Mouse (Mus musculus) heart, postnatal 0 days (tissue): ENCODE measurements at regions not wholly inside any gene's neighbourhood (a gene's known extent, or its start where the extent isn't known, plus 50 kb on each side); places are given as distances from the start of the nearest gene placed in this dataset.
A peak's percentile ranks its signal among the peaks of the same experiment; 100 is the strongest.

Source experiments
- ATAC-seq: fragments of 200-750 bp; cut with Nextera tagmentation; 2 replicates; pipeline ENCODE4 v1.8.0; 2017; ENCODE audit warnings: low read depth, moderate number of reproducible peaks, moderate library complexity; ENCODE audit not compliant: insufficient read depth
- DNase-seq: peaks from one replicate; pipeline ENCODE4 v3.0.0-alpha.2; 2016; ENCODE audit warnings: low spot score
- H3K27ac ChIP-seq: fragments of 300-500 bp; sonication (generic); 2 replicates; pipeline ENCODE4 v1.5.1; 2014; ENCODE audit warnings: low read depth, mild to moderate bottlenecking
- H3K27me3 ChIP-seq: fragments of 300-500 bp; sonication (generic); 2 replicates; pipeline ENCODE4 v1.6.1; 2014; ENCODE audit warnings: low read length, mixed read lengths; ENCODE audit not compliant: control insufficient read depth, insufficient read depth
- H3K36me3 ChIP-seq: fragments of 300-500 bp; sonication (generic); replicated peaks from 2 replicates; pipeline ENCODE4 v1.6.1; 2014; ENCODE audit warnings: low read length, mixed read lengths; ENCODE audit not compliant: control insufficient read depth, insufficient read depth
- H3K4me1 ChIP-seq: fragments of 300-500 bp; sonication (generic); 2 replicates; pipeline ENCODE4 v1.6.1; 2014; ENCODE audit warnings: antibody characterized with exemption; ENCODE audit not compliant: control insufficient read depth, insufficient read depth
- H3K4me2 ChIP-seq: fragments of 300-500 bp; sonication (generic); 2 replicates; pipeline ENCODE4 v1.6.1; 2014; ENCODE audit warnings: low read depth, mild to moderate bottlenecking, low read length, moderate library complexity
- H3K4me3 ChIP-seq: fragments of 300-500 bp; sonication (generic); 2 replicates; pipeline ENCODE4 v1.5.1; 2014; ENCODE audit warnings: low read depth, low read length
- H3K9ac ChIP-seq: fragments of 300-500 bp; sonication (generic); replicated peaks from 2 replicates; pipeline ENCODE4 v1.6.1; 2014; ENCODE audit warnings: low read depth, low read length, mixed read lengths
- H3K9me3 ChIP-seq: fragments of 300-500 bp; sonication (generic); replicated peaks from 2 replicates; pipeline ENCODE4 v1.6.1; 2016; ENCODE audit warnings: low read length; ENCODE audit not compliant: control insufficient read depth
- CTCF ChIP-seq: IDR thresholded peaks from 2 replicates; pipeline ENCODE4 v1.5.1; 2016; ENCODE audit warnings: antibody characterized with exemption, control low read depth, low read depth
- EP300 ChIP-seq: IDR thresholded peaks from 2 replicates; pipeline ENCODE4 v1.6.1; 2016; ENCODE audit warnings: antibody characterized with exemption, low read depth
- WGBS: fragments of 180-500 bp; shearing (Covaris S2); extraction: QIAGEN DNeasy Blood & Tissue Kit; methylation state at CpG from one replicate; pipeline ENCODE4 v1.1.7; 2014; 5-methylcytosine and 5-hydroxymethylcytosine counted together

GRCm38 (mm10) chr2:137732410-137732809, 524.0 kb upstream of the Btbd3 start:
- TF ChIP-seq EP300, result no peak
- peak; percentile 78 for TF ChIP-seq CTCF
- WGBS, result 2% methylated on average over 2 of the region's 2 CpGs
- Histone ChIP-seq H3K4me3 (no peak overlapping the region), H3K4me1 (no peaks in the 10 kb centered on the region), H3K27ac (no peak overlapping the region), H3K27me3 (no peaks in the 10 kb centered on the region), H3K4me2 (no peak overlapping the region), H3K36me3 (no peaks in the 10 kb centered on the region), H3K9me3 (no peaks in the 10 kb centered on the region), H3K9ac (no peak overlapping the region)
- peak; percentile 73 for DNase-seq
- ATAC-seq, result 0 out of 2 replicates have a peak, but pooled peaks have one; percentile 30

GRCm38 (mm10) chr2:137730472-137730931, 525.9 kb upstream of the Btbd3 start:
- DNase-seq (no peak), ATAC-seq (no peak)
- no peak for TF ChIP-seq EP300
- no peak for TF ChIP-seq CTCF
- Histone ChIP-seq H3K9me3 (no peaks in the 10 kb centered on the region), H3K4me1 (no peaks in the 10 kb centered on the region), H3K36me3 (no peaks in the 10 kb centered on the region), H3K27me3 (no peaks in the 10 kb centered on the region), H3K9ac (no peak overlapping the region), H3K4me2 (no peak overlapping the region), H3K4me3 (no peak overlapping the region), H3K27ac (no peak overlapping the region)
- 82% methylated on average over 12 of the region's 12 CpGs for WGBS

- Histone ChIP-seq H3K9ac (no peak overlapping the region), H3K4me2 (no peak overlapping the region), H3K27ac (no peak overlapping the region), H3K27me3 (no peaks in the 10 kb centered on the region), H3K4me3 (no peak overlapping the region), H3K36me3 (no peaks in the 10 kb centered on the region), H3K4me1 (no peaks in the 10 kb centered on the region), H3K9me3 (no peaks in the 10 kb centered on the region)
- WGBS, result 81% methylated on average over 6 of the region's 6 CpGs
- no peak for TF ChIP-seq CTCF
- TF ChIP-seq EP300, result no peak
- DNase-seq (no peak), ATAC-seq (no peak)
Observed at GRCm38 (mm10) chr2:137729871-137730270, 526.5 kb upstream of the Btbd3 start.

GRCm38 (mm10) chr2:137729207-137729606, 527.2 kb upstream of the Btbd3 start:
- H3K4me3 ChIP-seq, result no peak overlapping the region
- no peaks in the 10 kb centered on the region for H3K36me3 ChIP-seq
- H3K4me2 ChIP-seq, result no peak overlapping the region
- no peaks in the 10 kb centered on the region for H3K27me3 ChIP-seq
- no peak overlapping the region for H3K27ac ChIP-seq
- no peaks in the 10 kb centered on the region for H3K9me3 ChIP-seq
- H3K9ac ChIP-seq, result no peak overlapping the region
- TF ChIP-seq EP300, result no peak
- peak; percentile 20 for TF ChIP-seq CTCF
- 32% methylated on average over 4 of the region's 4 CpGs for WGBS
- no peak for ATAC-seq
- DNase-seq, result peak; percentile 14
- no peaks in the 10 kb centered on the region for H3K4me1 ChIP-seq

GRCm38 (mm10) chr2:137723651-137724050, 532.7 kb upstream of the Btbd3 start:
- H3K4me2 ChIP-seq, result no peak overlapping the region
- DNase-seq (no peak), ATAC-seq (no peak)
- H3K9me3 ChIP-seq, result no peaks in the 10 kb centered on the region
- H3K4me3 ChIP-seq, result no peak overlapping the region
- no peak overlapping the region for H3K27ac ChIP-seq
- no peaks in the 10 kb centered on the region for H3K4me1 ChIP-seq
- H3K27me3 ChIP-seq, result no peaks in the 10 kb centered on the region
- no peaks in the 10 kb centered on the region for H3K36me3 ChIP-seq
- WGBS, result 82% methylated on average over 1 of the region's 1 CpGs
- no peak for TF ChIP-seq CTCF
- no peak for TF ChIP-seq EP300
- no peak overlapping the region for H3K9ac ChIP-seq

GRCm38 (mm10) chr2:137721767-137722424, 534.5 kb upstream of the Btbd3 start:
- Histone ChIP-seq H3K4me2 (no peak overlapping the region), H3K4me3 (no peak overlapping the region), H3K36me3 (no peaks in the 10 kb centered on the region), H3K4me1 (no peaks in the 10 kb centered on the region), H3K9ac (no peak overlapping the region), H3K9me3 (no peaks in the 10 kb centered on the region), H3K27ac (no peak overlapping the region), H3K27me3 (no peaks in the 10 kb centered on the region)
- TF ChIP-seq CTCF, result no peak
- no peak for TF ChIP-seq EP300
- WGBS, result 45% methylated on average over 7 of the region's 7 CpGs
- ATAC-seq (no peak), DNase-seq (no peak)
